Mouse (Mus musculus): Measurements from ENCODE around the gene Snx11. TPM values are rescaled to one million over a fixed set of nuclear protein-coding genes. Genes with fewer than 3 reads are reported as not detected.
A peak's percentile ranks its signal among the peaks of the same experiment; 100 is the strongest.

Gene Snx11
- polyA plus RNA-seq, 1 experiment from 2014 or later = 51.1 TPM

DNA sequence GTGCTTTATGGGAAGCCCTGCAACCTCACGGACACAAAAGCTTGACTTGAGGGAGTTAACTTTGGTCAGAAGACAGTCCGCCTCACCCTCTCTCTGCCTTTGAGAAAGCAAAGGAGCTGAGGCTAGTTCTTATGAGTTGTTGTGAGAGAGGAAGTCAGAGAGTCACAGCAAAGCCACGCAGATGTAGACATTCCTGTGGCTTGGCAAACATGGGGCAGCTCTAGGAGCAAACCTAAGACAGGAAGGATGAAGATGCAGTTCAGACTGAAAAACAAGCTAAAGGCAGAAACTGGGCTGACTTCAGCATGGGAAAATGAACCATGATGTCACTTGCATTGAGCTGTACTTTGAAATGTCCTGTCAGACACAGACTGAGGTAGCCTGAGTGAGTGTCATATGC, 29.8 kb downstream of the Snx11 start:
- H3K27ac ChIP-seq = no peak overlapping the region
- H3K27me3 ChIP-seq (replicated peaks) = no peaks in the 10 kb centered on the region
- H3K9me3 ChIP-seq = no peaks in the 10 kb centered on the region
- H3K4me3 ChIP-seq = no peak overlapping the region
- WGBS = 45% methylated on average over 3 of the region's 3 CpGs
- no peak for ATAC-seq (replicated peaks)
- H3K4me1 ChIP-seq = peaks cover 13% of the 10 kb centered on the region
- H3K36me3 ChIP-seq (replicated peaks) = no peaks in the 10 kb centered on the region
- H3K9ac ChIP-seq = no peak overlapping the region
- no peak overlapping the region for H3K4me2 ChIP-seq

GRCm38 (mm10) chr11:96746648-96747047, 30.7 kb downstream of the Snx11 start:
- no peaks in the 10 kb centered on the region for H3K36me3 ChIP-seq (replicated peaks)
- no peaks in the 10 kb centered on the region for H3K27me3 ChIP-seq (replicated peaks)
- H3K4me1 ChIP-seq = peaks cover 22% of the 10 kb centered on the region
- ATAC-seq (replicated peaks) = no peak
- H3K4me2 ChIP-seq = no peak overlapping the region
- no peak overlapping the region for H3K4me3 ChIP-seq
- no peaks in the 10 kb centered on the region for H3K9me3 ChIP-seq
- H3K9ac ChIP-seq = no peak overlapping the region
- WGBS = 59% methylated on average over 6 of the region's 6 CpGs
- H3K27ac ChIP-seq = no peak overlapping the region

DNA sequence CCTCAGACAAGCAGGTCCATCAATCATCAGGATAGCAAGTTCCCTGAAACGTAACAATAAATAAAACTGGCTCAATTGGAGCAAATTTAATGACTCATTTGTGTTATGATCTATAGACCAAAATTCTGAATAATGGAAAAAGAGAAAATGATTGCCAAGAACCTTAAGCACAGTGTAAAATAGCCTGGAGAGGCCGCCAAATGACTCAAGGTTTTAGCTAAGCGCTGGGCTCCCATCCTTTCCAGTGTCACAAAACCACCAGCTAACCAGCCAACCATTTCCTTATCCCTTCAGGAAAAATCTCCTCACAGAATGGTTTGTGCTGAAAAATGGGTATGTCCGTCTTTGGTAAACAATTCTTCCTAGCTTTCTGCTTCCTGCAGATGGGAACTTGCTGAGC, 33.5 kb downstream of the Snx11 start:
- Histone ChIP-seq H3K9ac (no peak overlapping the region), H3K36me3 (replicated peaks) (no peaks in the 10 kb centered on the region), H3K4me3 (no peak overlapping the region), H3K27me3 (replicated peaks) (no peaks in the 10 kb centered on the region), H3K4me2 (no peak overlapping the region), H3K27ac (no peak overlapping the region), H3K4me1 (peaks cover 41% of the 10 kb centered on the region), H3K9me3 (no peaks in the 10 kb centered on the region)
- ATAC-seq (replicated peaks) = no peak
- 76% methylated on average over 4 of the region's 4 CpGs for WGBS

DNA sequence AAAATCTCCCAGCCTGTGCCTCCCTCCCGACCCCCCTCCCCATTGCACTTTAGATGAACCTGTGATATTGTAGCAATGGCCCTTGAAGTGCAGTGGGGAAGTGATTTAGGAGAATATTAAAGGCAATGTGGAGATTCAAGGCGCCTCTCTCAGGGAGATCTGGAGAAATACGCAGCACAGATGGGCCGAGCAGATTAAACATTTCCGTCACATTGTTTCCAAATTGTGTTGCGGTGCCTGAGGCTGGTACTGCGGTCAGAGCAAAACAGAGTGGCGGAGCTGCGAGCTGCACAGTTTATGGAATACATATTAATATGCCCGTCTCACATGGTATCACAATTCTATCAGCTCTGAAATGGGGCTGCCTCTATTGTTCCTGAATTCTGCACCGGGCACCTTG, 34.4 kb downstream of the Snx11 start:
- H3K4me2 ChIP-seq = no peak overlapping the region
- no peaks in the 10 kb centered on the region for H3K27me3 ChIP-seq (replicated peaks)
- no peak overlapping the region for H3K4me3 ChIP-seq
- peaks cover 41% of the 10 kb centered on the region for H3K4me1 ChIP-seq
- H3K36me3 ChIP-seq (replicated peaks) = no peaks in the 10 kb centered on the region
- no peak for ATAC-seq (replicated peaks)
- peak overlapping the region; percentile 34; the same call in 1 of the 2 replicates for H3K27ac ChIP-seq
- H3K9me3 ChIP-seq = no peaks in the 10 kb centered on the region
- 22% methylated on average over 11 of the region's 11 CpGs for WGBS
- no peak overlapping the region for H3K9ac ChIP-seq

DNA sequence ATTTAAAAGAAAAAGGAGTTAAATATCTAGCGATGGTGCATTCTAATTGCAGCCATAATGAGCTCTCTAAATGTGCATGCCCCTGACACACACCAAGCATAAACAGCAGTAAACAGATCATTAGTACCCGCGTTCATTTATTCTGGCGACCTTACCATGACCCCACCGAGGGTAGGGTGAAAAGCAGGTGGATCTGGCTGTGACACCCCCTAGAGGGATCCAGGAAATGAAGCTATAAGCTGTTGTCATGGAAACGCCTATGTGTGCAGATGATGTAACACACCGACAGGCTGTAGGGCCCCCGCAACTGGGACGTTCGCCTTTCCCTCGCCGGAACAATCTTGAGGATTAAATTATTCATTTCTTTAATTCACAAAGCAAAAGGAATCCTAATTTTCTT, 35.4 kb downstream of the Snx11 start:
- peak overlapping the region; percentile 5; the same call in 1 of the 2 replicates for H3K4me3 ChIP-seq
- 0 out of 2 replicates have a peak, but pooled peaks cover 2% of the 10 kb centered on the region for H3K27me3 ChIP-seq (replicated peaks)
- H3K9ac ChIP-seq = no peak overlapping the region
- WGBS = 5% methylated on average over 12 of the region's 12 CpGs
- peak; percentile 65 for ATAC-seq (replicated peaks)
- peak overlapping the region; percentile 41 for H3K4me2 ChIP-seq
- no peaks in the 10 kb centered on the region for H3K36me3 ChIP-seq (replicated peaks)
- H3K27ac ChIP-seq = peak overlapping the region; percentile 68
- no peaks in the 10 kb centered on the region for H3K9me3 ChIP-seq
- peaks cover 38% of the 10 kb centered on the region for H3K4me1 ChIP-seq

DNA sequence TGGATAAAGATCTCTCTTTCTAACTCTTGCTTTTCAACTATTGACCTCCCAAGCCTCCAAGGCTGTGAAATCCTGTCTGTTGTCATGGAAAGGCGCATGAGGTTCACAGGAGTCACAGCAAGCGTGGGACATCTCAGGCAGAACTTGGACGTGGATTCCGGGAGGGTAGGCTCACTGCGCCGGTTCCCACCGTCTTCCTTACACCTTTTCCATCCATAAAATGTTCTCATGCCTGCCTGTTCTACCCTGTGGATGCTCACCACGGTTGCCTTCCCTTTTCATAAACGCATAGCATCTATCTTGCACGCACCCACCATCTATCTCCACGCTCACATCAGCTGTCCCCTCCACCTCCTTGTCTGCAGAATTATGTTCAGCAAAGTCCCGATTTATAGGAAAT, 36.6 kb downstream of the Snx11 start:
- Histone ChIP-seq H3K9ac (no peak overlapping the region), H3K4me1 (peaks cover 42% of the 10 kb centered on the region), H3K27ac (no peak overlapping the region), H3K36me3 (replicated peaks) (no peaks in the 10 kb centered on the region), H3K27me3 (replicated peaks) (0 out of 2 replicates have a peak, but pooled peaks cover 5% of the 10 kb centered on the region), H3K4me3 (no peak overlapping the region), H3K9me3 (no peaks in the 10 kb centered on the region), H3K4me2 (no peak overlapping the region)
- 50% methylated on average over 12 of the region's 12 CpGs for WGBS
- ATAC-seq (replicated peaks) = no peak

- Histone ChIP-seq H3K27me3 (replicated peaks) (0 out of 2 replicates have a peak, but pooled peaks cover 5% of the 10 kb centered on the region), H3K36me3 (replicated peaks) (no peaks in the 10 kb centered on the region), H3K4me1 (peaks cover 40% of the 10 kb centered on the region), H3K4me2 (no peak overlapping the region), H3K9ac (no peak overlapping the region), H3K9me3 (no peaks in the 10 kb centered on the region), H3K27ac (no peak overlapping the region), H3K4me3 (no peak overlapping the region)
- 64% methylated on average over 14 of the region's 14 CpGs for WGBS
- no peak for ATAC-seq (replicated peaks)
Observed at GRCm38 (mm10) chr11:96737673-96738471, 39.5 kb downstream of the Snx11 start.

DNA sequence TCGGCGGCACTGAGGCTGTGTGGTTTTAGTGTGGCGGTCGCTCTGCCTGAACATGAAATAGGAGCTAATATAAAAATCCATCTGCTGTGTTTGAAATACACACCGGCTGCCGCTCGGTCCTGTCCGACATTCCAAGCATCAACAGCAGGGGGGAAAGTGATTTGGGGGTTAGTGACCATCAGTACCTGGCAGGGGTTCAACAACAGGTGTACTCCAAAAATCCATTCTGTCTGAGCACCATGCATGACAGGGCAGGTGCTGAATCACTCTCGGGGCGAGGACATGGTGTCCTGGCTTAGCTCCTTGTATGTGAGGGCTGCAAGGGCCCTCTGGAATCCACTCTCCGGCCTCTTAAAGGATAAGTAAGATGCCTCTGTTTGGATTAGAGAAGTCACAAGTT, 41.0 kb downstream of the Snx11 start:
- 18% methylated on average over 11 of the region's 11 CpGs for WGBS
- Histone ChIP-seq H3K9ac (no peak overlapping the region), H3K4me1 (peaks cover 26% of the 10 kb centered on the region), H3K27ac (no peak overlapping the region; the same call in 1 of the 2 replicates), H3K36me3 (replicated peaks) (no peaks in the 10 kb centered on the region), H3K9me3 (no peaks in the 10 kb centered on the region), H3K4me2 (peak overlapping the region; percentile 44), H3K4me3 (peak overlapping the region; percentile 17; the same call in 1 of the 2 replicates), H3K27me3 (replicated peaks) (0 out of 2 replicates have a peak, but pooled peaks cover 5% of the 10 kb centered on the region)
- ATAC-seq (replicated peaks) = no peak

GRCm38 (mm10) chr11:96735908-96736307, 41.5 kb downstream of the Snx11 start:
- no peaks in the 10 kb centered on the region for H3K9me3 ChIP-seq
- H3K4me3 ChIP-seq = peak overlapping the region; percentile 17
- H3K27ac ChIP-seq = 0 out of 2 replicates have a peak overlapping the region, but pooled peaks have one; percentile 41
- peak overlapping the region; percentile 44 for H3K4me2 ChIP-seq
- peaks cover 23% of the 10 kb centered on the region for H3K4me1 ChIP-seq
- WGBS = under 1% methylated on average over 19 of the region's 19 CpGs
- no peaks in the 10 kb centered on the region for H3K36me3 ChIP-seq (replicated peaks)
- 0 out of 2 replicates have a peak, but pooled peaks cover 5% of the 10 kb centered on the region for H3K27me3 ChIP-seq (replicated peaks)
- H3K9ac ChIP-seq = no peak overlapping the region
- peak; percentile 80; the same call in 1 of the 2 replicates for ATAC-seq (replicated peaks)

DNA sequence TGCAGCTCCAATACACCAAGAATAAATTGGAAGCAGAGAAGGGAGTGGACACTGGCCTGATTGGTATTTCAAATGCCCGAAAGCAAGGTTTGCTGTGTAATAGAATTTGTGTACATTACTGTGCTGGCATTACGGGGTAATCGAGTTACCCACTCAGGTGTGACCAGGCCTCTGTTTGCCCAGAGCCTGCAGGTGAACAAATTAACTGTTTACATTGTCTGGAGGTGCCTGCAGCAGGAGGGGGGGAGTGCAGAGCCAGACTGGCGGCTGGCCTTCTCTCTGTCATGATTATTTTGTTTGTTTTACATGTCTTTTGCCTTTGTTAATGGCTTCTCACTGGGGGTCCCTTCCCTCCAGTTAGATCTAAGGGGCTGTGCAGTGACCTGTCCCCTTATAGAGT, 44.7 kb downstream of the Snx11 start:
- H3K4me2 ChIP-seq = no peak overlapping the region
- H3K9ac ChIP-seq = no peak overlapping the region
- H3K27ac ChIP-seq = no peak overlapping the region
- H3K9me3 ChIP-seq = no peaks in the 10 kb centered on the region
- no peak overlapping the region for H3K4me3 ChIP-seq
- no peak for ATAC-seq (replicated peaks)
- 0 out of 2 replicates have a peak, but pooled peaks cover 5% of the 10 kb centered on the region for H3K27me3 ChIP-seq (replicated peaks)
- WGBS = 38% methylated on average over 4 of the region's 4 CpGs
- no peaks in the 10 kb centered on the region for H3K36me3 ChIP-seq (replicated peaks)
- peaks cover 25% of the 10 kb centered on the region for H3K4me1 ChIP-seq

- Histone ChIP-seq H3K4me2 (no peak overlapping the region), H3K27ac (no peak overlapping the region), H3K27me3 (replicated peaks) (no peaks in the 10 kb centered on the region), H3K9ac (no peak overlapping the region), H3K36me3 (replicated peaks) (no peaks in the 10 kb centered on the region), H3K9me3 (no peaks in the 10 kb centered on the region), H3K4me3 (no peak overlapping the region), H3K4me1 (peaks cover 18% of the 10 kb centered on the region)
- WGBS = 39% methylated on average over 5 of the region's 5 CpGs
- ATAC-seq (replicated peaks) = no peak
Observed at GRCm38 (mm10) chr11:96730327-96730726, 47.0 kb downstream of the Snx11 start.

GRCm38 (mm10) chr11:96729462-96729861, 47.9 kb downstream of the Snx11 start:
- H3K4me3 ChIP-seq = no peak overlapping the region

GRCm38 (mm10) chr11:96728577-96728976, 48.8 kb downstream of the Snx11 start:
- Histone ChIP-seq H3K36me3 (replicated peaks) (no peaks in the 10 kb centered on the region), H3K4me3 (no peak overlapping the region), H3K4me1 (peaks cover 18% of the 10 kb centered on the region), H3K4me2 (no peak overlapping the region), H3K27me3 (replicated peaks) (no peaks in the 10 kb centered on the region), H3K9me3 (no peaks in the 10 kb centered on the region), H3K27ac (no peak overlapping the region), H3K9ac (no peak overlapping the region)
- 34% methylated on average over 2 of the region's 2 CpGs for WGBS
- no peak for ATAC-seq (replicated peaks)

More at GRCm38 (mm10) chr11:96729462-96729861, 47.9 kb downstream of the Snx11 start:
- Histone ChIP-seq H3K36me3 (replicated peaks) (no peaks in the 10 kb centered on the region), H3K27ac (no peak overlapping the region), H3K4me2 (peak overlapping the region; percentile 29), H3K9me3 (no peaks in the 10 kb centered on the region), H3K4me1 (peaks cover 18% of the 10 kb centered on the region), H3K9ac (no peak overlapping the region), H3K27me3 (replicated peaks) (no peaks in the 10 kb centered on the region)
- 23% methylated on average over 9 of the region's 9 CpGs for WGBS
- ATAC-seq (replicated peaks) = no peak
